In genomic region chr16:25680369-25680768, GRCm38 (mm10) we compare ENCODE assay signal across 23 mouse cellular contexts. TPM values are rescaled to one million over a fixed set of nuclear protein-coding genes. Genes with fewer than 3 reads are reported as not detected.
A peak's percentile ranks its signal among the peaks of the same experiment; 100 is the strongest.
DNase-seq lines count a peak whose midpoint lies in the region; ATAC-seq and TF ChIP-seq lines count a peak whose summit lies in the region.
"Had no signal": no experiment of that assay in that cellular context is flagged by ENCODE, and none has a peak within 500 bp of the region (broad histone marks: within the 10 kb centered on the region; RNA-seq: fewer than 3 reads in every experiment).

No protein-coding gene starts in this region.

- peak; percentile 25 for DNase-seq in forebrain, postnatal 0 days
- no peak for DNase-seq in forebrain, embryonic 10.5 days (ENCODE audit: extremely low spot score, low spot score)
- DNase-seq in kidney, postnatal 0 days (ENCODE audit: low spot score) = peak; percentile 80
- DNase-seq in kidney, postnatal 10 days = no peak
- peak; percentile 18 to 31 for DNase-seq in left cerebral cortex, postnatal 14 days (ENCODE audit: low spot score in 2 of 2)
- no peak for DNase-seq in left cerebral cortex, postnatal 4 days
- DNase-seq in limb, embryonic 14.5 days (ENCODE audit: low spot score) = peak; percentile 20
- DNase-seq in midbrain, embryonic 14.5 days = no peak
- DNase-seq: adrenal gland, postnatal 10 days; cerebellum, adult 8-10 months; cerebellum, postnatal 36 days; embryo, embryonic 11 days; gastrocnemius, adult 2 months; lung, postnatal 4 days; thymus, postnatal 25 days had no signal

- H3K36me3 ChIP-seq in forebrain, postnatal 0 days (ENCODE audit: insufficient read depth) = no peaks in the 10 kb centered on the region
- no peaks in the 10 kb centered on the region for H3K36me3 ChIP-seq in forebrain, embryonic 10.5 days (replicated peaks)
- no peaks in the 10 kb centered on the region for H3K36me3 ChIP-seq in kidney, postnatal 0 days (ENCODE audit: insufficient read depth, low read length)
- no peaks in the 10 kb centered on the region for H3K36me3 ChIP-seq in limb, embryonic 14.5 days (ENCODE audit: control insufficient read depth, insufficient read depth, low read length)
- H3K36me3 ChIP-seq in midbrain, embryonic 14.5 days (ENCODE audit: control insufficient read depth, insufficient read depth, low read length) = no peaks in the 10 kb centered on the region
- H3K36me3 ChIP-seq: embryonic facial prominence, embryonic 15.5 days; forebrain, embryonic 15.5 days; hindbrain, embryonic 12.5 days; stomach, embryonic 15.5 days had no signal

- TF ChIP-seq CTCF in forebrain, postnatal 0 days (IDR thresholded peaks at IDR 0.05; ENCODE audit: low read depth) = no peak
- no peak for TF ChIP-seq CTCF in kidney, postnatal 0 days (IDR thresholded peaks at IDR 0.05; ENCODE audit: low read depth)

- H3K9ac ChIP-seq in forebrain, postnatal 0 days = no peak overlapping the region
- H3K9ac ChIP-seq in kidney, postnatal 0 days (ENCODE audit: low read depth, low read length) = no peak overlapping the region
- no peak overlapping the region for H3K9ac ChIP-seq in limb, embryonic 14.5 days (ENCODE audit: low read depth, low read length, severe bottlenecking)
- no peak overlapping the region for H3K9ac ChIP-seq in midbrain, embryonic 14.5 days (replicated peaks; ENCODE audit: low read length)
- H3K9ac ChIP-seq: embryonic facial prominence, embryonic 15.5 days; forebrain, embryonic 15.5 days; hindbrain, embryonic 12.5 days; stomach, embryonic 15.5 days had no signal

- no peak overlapping the region for H3K4me3 ChIP-seq in forebrain, postnatal 0 days (ENCODE audit: low read depth, low read length)
- H3K4me3 ChIP-seq in forebrain, embryonic 10.5 days = no peak overlapping the region
- no peak overlapping the region for H3K4me3 ChIP-seq in kidney, postnatal 0 days (replicated peaks; ENCODE audit: low read depth, low read length)
- no peak overlapping the region for H3K4me3 ChIP-seq in limb, embryonic 14.5 days (replicated peaks; ENCODE audit: low read length)
- H3K4me3 ChIP-seq in midbrain, embryonic 14.5 days (replicated peaks; ENCODE audit: low read depth, low read length) = no peak overlapping the region
- H3K4me3 ChIP-seq: embryonic facial prominence, embryonic 15.5 days; forebrain, embryonic 15.5 days; gastrocnemius, adult 2 months; hindbrain, embryonic 12.5 days; stomach, embryonic 15.5 days had no signal

- no peaks in the 10 kb centered on the region for H3K4me1 ChIP-seq in forebrain, postnatal 0 days (ENCODE audit: insufficient read depth)
- peaks cover 8% of the 10 kb centered on the region for H3K4me1 ChIP-seq in forebrain, embryonic 10.5 days
- H3K4me1 ChIP-seq in kidney, postnatal 0 days (replicated peaks; ENCODE audit: insufficient read depth, low read length) = no peaks in the 10 kb centered on the region
- peaks cover 4% of the 10 kb centered on the region; the same call in 1 of the 2 replicates for H3K4me1 ChIP-seq in limb, embryonic 14.5 days (ENCODE audit: control insufficient read depth, insufficient read depth, low read length)
- 0 out of 2 replicates have a peak, but pooled peaks cover 3% of the 10 kb centered on the region for H3K4me1 ChIP-seq in midbrain, embryonic 14.5 days (ENCODE audit: control insufficient read depth, insufficient read depth, low read length)
- H3K4me1 ChIP-seq: embryonic facial prominence, embryonic 15.5 days; forebrain, embryonic 15.5 days; hindbrain, embryonic 12.5 days; stomach, embryonic 15.5 days had no signal

- TF ChIP-seq POLR2A in limb, embryonic 14.5 days (IDR thresholded peaks at IDR 0.05; ENCODE audit: borderline replicate concordance, extremely low read depth, insufficient read depth, insufficient read length) = no peak

- no peaks in the 10 kb centered on the region for H3K9me3 ChIP-seq in forebrain, postnatal 0 days (ENCODE audit: low read length)
- no peaks in the 10 kb centered on the region for H3K9me3 ChIP-seq in forebrain, embryonic 10.5 days
- H3K9me3 ChIP-seq in kidney, postnatal 0 days (replicated peaks; ENCODE audit: low read length) = no peaks in the 10 kb centered on the region
- H3K9me3 ChIP-seq in limb, embryonic 14.5 days (ENCODE audit: control insufficient read depth, low read length) = no peaks in the 10 kb centered on the region
- H3K9me3 ChIP-seq in midbrain, embryonic 14.5 days (ENCODE audit: control insufficient read depth, low read length) = no peaks in the 10 kb centered on the region
- H3K9me3 ChIP-seq: embryonic facial prominence, embryonic 15.5 days; forebrain, embryonic 15.5 days; hindbrain, embryonic 12.5 days; stomach, embryonic 15.5 days had no signal

- no peak overlapping the region for H3K27ac ChIP-seq in forebrain, postnatal 0 days (ENCODE audit: low read depth, low read length)
- H3K27ac ChIP-seq in forebrain, embryonic 10.5 days = no peak overlapping the region
- no peak overlapping the region for H3K27ac ChIP-seq in kidney, postnatal 0 days
- no peak overlapping the region for H3K27ac ChIP-seq in limb, embryonic 14.5 days (replicated peaks; ENCODE audit: low read depth, low read length)
- no peak overlapping the region for H3K27ac ChIP-seq in midbrain, embryonic 14.5 days (replicated peaks; ENCODE audit: low read depth, low read length)
- H3K27ac ChIP-seq: embryonic facial prominence, embryonic 15.5 days; forebrain, embryonic 15.5 days; gastrocnemius, adult 2 months; hindbrain, embryonic 12.5 days; stomach, embryonic 15.5 days had no signal

- intact Hi-C loops in left cerebral cortex, postnatal 14 days (cut with DNase I) = no loop called here
- intact Hi-C loops in left cerebral cortex, postnatal 4 days (cut with DNase I) = no loop called here

- no peak; the same call in 1 of the 2 replicates for ATAC-seq in forebrain, postnatal 0 days
- 0 out of 2 replicates have a peak, but pooled peaks have one; percentile 57 for ATAC-seq in kidney, postnatal 0 days (replicated peaks; ENCODE audit: low FRiP score, low read depth)
- peak; percentile 62; the same call in 1 of the 2 replicates for ATAC-seq in limb, embryonic 14.5 days (ENCODE audit: low FRiP score, low read depth)
- no peak for ATAC-seq in midbrain, embryonic 14.5 days (ENCODE audit: low FRiP score, low TSS enrichment)
- ATAC-seq: forebrain, embryonic 15.5 days; intestine, postnatal 0 days; midbrain, embryonic 16.5 days had no signal

- H3K27me3 ChIP-seq in forebrain, postnatal 0 days (ENCODE audit: insufficient read depth, low read length) = no peaks in the 10 kb centered on the region
- H3K27me3 ChIP-seq in forebrain, embryonic 10.5 days (ENCODE audit: poor library complexity, severe bottlenecking) = no peaks in the 10 kb centered on the region
- no peaks in the 10 kb centered on the region for H3K27me3 ChIP-seq in kidney, postnatal 0 days (ENCODE audit: insufficient read depth, low read length)
- no peaks in the 10 kb centered on the region for H3K27me3 ChIP-seq in limb, embryonic 14.5 days (ENCODE audit: control insufficient read depth, insufficient read depth, low read length)
- no peaks in the 10 kb centered on the region for H3K27me3 ChIP-seq in midbrain, embryonic 14.5 days (ENCODE audit: control insufficient read depth, insufficient read depth, low read length)
- H3K27me3 ChIP-seq: embryonic facial prominence, embryonic 15.5 days; forebrain, embryonic 15.5 days; hindbrain, embryonic 12.5 days; stomach, embryonic 15.5 days had no signal

- no peak overlapping the region for H3K4me2 ChIP-seq in forebrain, postnatal 0 days (ENCODE audit: low read depth)
- H3K4me2 ChIP-seq in kidney, postnatal 0 days (ENCODE audit: low read length) = no peak overlapping the region
- no peak overlapping the region for H3K4me2 ChIP-seq in limb, embryonic 14.5 days (replicated peaks; ENCODE audit: low read depth, low read length, severe bottlenecking)
- H3K4me2 ChIP-seq in midbrain, embryonic 14.5 days (ENCODE audit: low read length) = no peak overlapping the region
- H3K4me2 ChIP-seq: embryonic facial prominence, embryonic 15.5 days; forebrain, embryonic 15.5 days; hindbrain, embryonic 12.5 days; stomach, embryonic 15.5 days had no signal

- 74% methylated on average over 5 of the region's 5 CpGs for WGBS in forebrain, postnatal 0 days
- 84% methylated on average over 5 of the region's 5 CpGs for WGBS in forebrain, embryonic 10.5 days
- WGBS in kidney, postnatal 0 days = 27% methylated on average over 5 of the region's 5 CpGs
- 53% methylated on average over 5 of the region's 5 CpGs for WGBS in limb, embryonic 14.5 days
- whole genome bisulfite sequencing in midbrain, embryonic 14.5 days = 75% methylated on average over 5 of the region's 5 CpGs

RNA-seq across cellular contexts. Expression of gene Trp63, which starts 3.2 kb away (rescaled TPM):
- 0.14 and 0.23 TPM in 2 replicates for total RNA-seq in forebrain, postnatal 0 days (2014; rRNA removed)
- polyA plus RNA-seq in forebrain, postnatal 0 days (2015; fragmentation: Nextera tagmentation; extraction: Ambion mirVana) = 0.15 and 0.23 TPM in 2 replicates
- 7.6 and 8.4 TPM in 2 replicates for polyA plus RNA-seq in forebrain, embryonic 10.5 days (2016; fragmentation: Nextera tagmentation; extraction: Ambion mirVana)
- polyA plus RNA-seq in kidney, postnatal 0 days (2015; fragmentation: Nextera tagmentation; extraction: Ambion mirVana) = 1.2 and 1.3 TPM in 2 replicates
- under 1 TPM; 0.57 to 0.88 TPM for total RNA-seq in left cerebral cortex, postnatal 14 days (2021)
- total RNA-seq in left cerebral cortex, postnatal 4 days (2021) = under 1 TPM; 0.30 to 0.52 TPM
- polyA plus RNA-seq in limb, embryonic 14.5 days (2012; rRNA removed) = 27.6 TPM in 2 replicates
- 54.3 and 58.6 TPM in 2 replicates for polyA plus RNA-seq in limb, embryonic 14.5 days (2014; fragmentation: Nextera tagmentation; extraction: Ambion mirVana)
- polyA plus RNA-seq in midbrain, embryonic 14.5 days (2014; fragmentation: Nextera tagmentation; extraction: Ambion mirVana) = 0.12 and 0.21 TPM in 2 replicates
- total RNA-seq: liver, adult 2 months; megakaryocyte-erythroid progenitor cell, adult 5-6 weeks had no signal
- polyA plus RNA-seq: liver, adult 2 months had no signal

Comparison
In these comparisons a context has a peak if more than half of its experiments do, and no peak if none do; other contexts are left out.
1. DNase-seq: peak in forebrain, postnatal 0 days (single experiment), kidney, postnatal 0 days (single experiment), left cerebral cortex, postnatal 14 days (2 of 2) and limb, embryonic 14.5 days (single experiment); none in forebrain, embryonic 10.5 days (single experiment), kidney, postnatal 10 days (single experiment), left cerebral cortex, postnatal 4 days (single experiment) and midbrain, embryonic 14.5 days (single experiment).
2. ATAC-seq: peak in kidney, postnatal 0 days (single experiment) and limb, embryonic 14.5 days (single experiment); none in forebrain, postnatal 0 days (single experiment) and midbrain, embryonic 14.5 days (single experiment).